Mouse (Mus musculus) c-Kit-positive CD71-positive TER-119-negative erythroid progenitor cells, embryonic 14.5 days (primary cell): ENCODE results near the gene Polr2i.
"Not testable (repeated sequence)": the region's sequence is repeated elsewhere in the genome, so short reads cannot be mapped to it uniquely, and the experiment has no call there.

Experiments
- DNase-seq: peaks from one replicate; pipeline ENCODE4 v3.0.0-alpha.2; 2013; ENCODE audit warnings: low read depth

The Polr2i gene

GRCm38 (mm10) chr7:30205383-30205782 lies 26.4 kb upstream of the Polr2i start:
- DNase-seq: peak; percentile 61

GRCm38 (mm10) chr7:30206364-30206763 lies 25.4 kb upstream of the Polr2i start:
- DNase-seq: not testable (repeated sequence)

- no peak for DNase-seq
Observed at GRCm38 (mm10) chr7:30211025-30211424, 20.7 kb upstream of the Polr2i start.

- DNase-seq: no peak
Observed at GRCm38 (mm10) chr7:30213881-30214280, 17.9 kb upstream of the Polr2i start.

- DNase-seq: no peak
Observed at GRCm38 (mm10) chr7:30215875-30216274, 15.9 kb upstream of the Polr2i start.

GRCm38 (mm10) chr7:30216723-30217151 lies 15.0 kb upstream of the Polr2i start:
- peak; percentile 80 for DNase-seq

GRCm38 (mm10) chr7:30217277-30217676 lies 14.5 kb upstream of the Polr2i start:
- DNase-seq: no peak

- DNase-seq: peak; percentile 35
Observed at GRCm38 (mm10) chr7:30219293-30220007, 12.3 kb upstream of the Polr2i start.

GRCm38 (mm10) chr7:30220008-30220356 lies 11.8 kb upstream of the Polr2i start:
- DNase-seq: no peak

GRCm38 (mm10) chr7:30221433-30221832 lies 10.3 kb upstream of the Polr2i start:
- no peak for DNase-seq

GRCm38 (mm10) chr7:30222205-30222604 lies 9.5 kb upstream of the Polr2i start:
- peak; percentile 30 for DNase-seq

- no peak for DNase-seq
Observed at GRCm38 (mm10) chr7:30224206-30224605, 7.5 kb upstream of the Polr2i start.

GRCm38 (mm10) chr7:30231328-30231668 lies 450 bp upstream of the Polr2i start:
- no peak for DNase-seq

GRCm38 (mm10) chr7:30232631-30233148 lies 942 bp downstream of the Polr2i start:
- DNase-seq: peak; percentile 62

- no peak for DNase-seq
Observed at GRCm38 (mm10) chr7:30233387-30233786, 1.6 kb downstream of the Polr2i start.

- DNase-seq: no peak
Observed at GRCm38 (mm10) chr7:30234276-30234858, 2.6 kb downstream of the Polr2i start.

GRCm38 (mm10) chr7:30235091-30235490 lies 3.3 kb downstream of the Polr2i start:
- no peak for DNase-seq

- DNase-seq: no peak
Observed at GRCm38 (mm10) chr7:30235625-30236024, 3.9 kb downstream of the Polr2i start, which contains the start of gene Ovol3. Gene Ovol3 (minus strand): TSS chr7:30235725.

- not testable (repeated sequence) for DNase-seq
Observed at GRCm38 (mm10) chr7:30237374-30237773, 5.6 kb downstream of the Polr2i start.

GRCm38 (mm10) chr7:30251956-30252954 lies 20.5 kb downstream of the Polr2i start:
- no peak for DNase-seq

GRCm38 (mm10) chr7:30265041-30265440 lies 33.3 kb downstream of the Polr2i start:
- DNase-seq: no peak

GRCm38 (mm10) chr7:30265531-30265930 lies 33.8 kb downstream of the Polr2i start:
- no peak for DNase-seq
